Mouse (Mus musculus) midbrain, embryonic 16.5 days (tissue): ENCODE results near the gene Smim14. TPM values are rescaled to one million over a fixed set of nuclear protein-coding genes. Genes with fewer than 3 reads are reported as not detected.

Experiments
- ATAC-seq: fragments of 200-750 bp; cut with Nextera tagmentation; 2 replicates; pipeline ENCODE4 v1.8.0; 2017; ENCODE audit warnings: moderate TSS enrichment
- H3K27ac ChIP-seq: fragments of 300-500 bp; sonication (generic); 2 replicates; pipeline ENCODE4 v1.5.1; 2014; ENCODE audit warnings: mild to moderate bottlenecking, low read length, mixed read lengths
- H3K27me3 ChIP-seq: fragments of 300-500 bp; sonication (generic); 2 replicates; pipeline ENCODE4 v1.6.1; 2014; ENCODE audit warnings: low read depth, low read length, mixed read lengths; ENCODE audit not compliant: control insufficient read depth, insufficient read depth
- H3K36me3 ChIP-seq: fragments of 300-500 bp; sonication (generic); 2 replicates; pipeline ENCODE4 v1.6.1; 2014; ENCODE audit warnings: mild to moderate bottlenecking, low read length, moderate library complexity, mixed read lengths; ENCODE audit not compliant: control insufficient read depth, insufficient read depth
- H3K4me1 ChIP-seq: fragments of 300-500 bp; sonication (generic); 2 replicates; pipeline ENCODE4 v1.6.1; 2014; ENCODE audit warnings: mild to moderate bottlenecking, low read length, mixed read lengths; ENCODE audit not compliant: control insufficient read depth, insufficient read depth
- H3K4me2 ChIP-seq: fragments of 300-500 bp; sonication (generic); 2 replicates; pipeline ENCODE4 v1.6.1; 2014; ENCODE audit warnings: mild to moderate bottlenecking, low read length, mixed read lengths
- H3K4me3 ChIP-seq: fragments of 300-500 bp; sonication (generic); 2 replicates; pipeline ENCODE4 v1.5.1; 2014; ENCODE audit warnings: low read depth, mild to moderate bottlenecking, low read length, moderate library complexity, mixed read lengths
- H3K9ac ChIP-seq: fragments of 300-500 bp; sonication (generic); 2 replicates; pipeline ENCODE4 v1.6.1; 2014; ENCODE audit warnings: low read depth, low read length, mixed read lengths
- H3K9me3 ChIP-seq: fragments of 300-500 bp; sonication (generic); replicated peaks from 2 replicates; pipeline ENCODE4 v1.6.1; 2014; ENCODE audit warnings: mild to moderate bottlenecking, low read length, mixed read lengths; ENCODE audit not compliant: control insufficient read depth, poor library complexity, severe bottlenecking
- WGBS: fragments of 180-500 bp; shearing (Covaris S2); extraction: QIAGEN DNeasy Blood & Tissue Kit; methylation state at CpG from one replicate; pipeline ENCODE4 v1.1.7; 2014; 5-methylcytosine and 5-hydroxymethylcytosine counted together
- polyA plus RNA-seq: library from polyadenylated mRNA; unstranded; fragments of >200 nt; fragmentation: Nextera tagmentation; extraction: Ambion mirVana; gene quantifications from 2 replicates; pipeline ENCODE4 v1.2.1, GENCODE M21; 2015

The Smim14 gene
- polyA plus RNA-seq, 1 experiment from 2014 or later = 213 TPM

DNA sequence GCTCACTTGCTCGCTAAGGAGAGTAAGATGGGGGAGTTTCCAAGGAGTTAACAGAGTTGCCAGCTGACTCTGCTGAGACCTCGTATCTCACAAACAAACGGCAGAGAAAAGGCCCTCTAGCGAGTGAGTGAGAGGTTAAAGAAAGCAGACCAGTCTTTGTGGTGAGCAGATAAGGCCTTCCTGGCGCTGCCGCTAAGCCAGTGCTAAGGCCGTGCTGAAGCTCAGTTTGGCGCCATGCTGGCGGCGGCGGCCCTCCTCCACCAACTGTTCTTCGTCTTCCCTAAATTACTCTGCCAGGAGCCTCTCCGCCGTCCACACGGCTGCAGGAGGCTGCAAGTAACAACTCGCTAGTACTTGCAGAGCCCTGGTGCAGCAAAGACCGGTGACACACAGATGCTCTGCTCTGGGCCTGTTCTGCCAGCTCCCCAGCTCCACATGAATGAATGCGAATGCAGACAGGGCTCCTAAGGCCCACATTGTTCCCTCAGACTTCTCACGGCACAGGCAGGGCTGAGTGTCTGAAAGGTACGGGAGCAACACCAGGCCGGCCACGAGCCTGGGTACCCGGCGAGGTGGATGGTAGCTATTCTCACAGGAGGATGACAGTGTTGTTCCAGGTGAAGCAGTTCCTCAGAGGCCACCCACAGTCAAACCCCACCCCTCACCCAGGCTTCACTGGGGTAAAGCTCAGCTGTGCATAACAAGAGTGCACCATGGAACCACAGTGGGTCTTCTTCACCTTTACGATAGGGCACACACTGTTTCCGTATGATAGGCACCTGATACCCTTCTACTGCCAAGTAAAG lies 121.1 kb downstream of the Smim14 start:
- peaks cover 28% of the 10 kb centered on the region for H3K36me3 ChIP-seq
- ATAC-seq = no peak
- no peaks in the 10 kb centered on the region for H3K27me3 ChIP-seq
- no peaks in the 10 kb centered on the region for H3K4me1 ChIP-seq
- H3K4me2 ChIP-seq = no peak overlapping the region
- H3K4me3 ChIP-seq = no peak overlapping the region
- peak overlapping the region; percentile 33; the same call in 1 of the 2 replicates for H3K27ac ChIP-seq
- H3K9me3 ChIP-seq = no peaks in the 10 kb centered on the region
- 18% methylated on average over 26 of the region's 26 CpGs for WGBS
- H3K9ac ChIP-seq = peak overlapping the region; percentile 48

DNA sequence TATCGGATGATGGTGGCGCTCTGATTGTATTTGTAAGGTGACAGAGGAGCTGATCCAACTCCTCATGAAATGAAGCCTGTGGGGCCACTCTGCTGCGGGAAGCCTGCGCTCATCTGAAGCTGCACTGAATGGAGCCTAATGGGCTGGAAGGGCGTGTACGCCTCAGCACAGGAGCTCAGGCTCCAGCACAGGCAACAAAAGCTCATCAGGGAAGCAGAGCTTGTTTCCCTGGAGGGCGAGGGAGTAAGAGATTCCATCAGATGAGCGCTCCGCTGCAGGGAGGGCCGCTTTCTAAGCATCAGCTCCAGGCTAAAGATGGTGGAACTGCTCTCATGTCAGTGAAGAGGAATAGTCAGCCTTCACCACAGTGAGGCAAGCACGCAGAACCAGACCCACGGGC lies 129.0 kb downstream of the Smim14 start:
- no peaks in the 10 kb centered on the region for H3K9me3 ChIP-seq
- no peak for ATAC-seq
- H3K4me3 ChIP-seq = no peak overlapping the region
- no peak overlapping the region for H3K4me2 ChIP-seq
- no peak overlapping the region for H3K27ac ChIP-seq
- peaks cover 18% of the 10 kb centered on the region for H3K36me3 ChIP-seq
- no peaks in the 10 kb centered on the region for H3K27me3 ChIP-seq
- 21% methylated on average over 12 of the region's 12 CpGs for WGBS
- no peaks in the 10 kb centered on the region for H3K4me1 ChIP-seq
- H3K9ac ChIP-seq = no peak overlapping the region

DNA sequence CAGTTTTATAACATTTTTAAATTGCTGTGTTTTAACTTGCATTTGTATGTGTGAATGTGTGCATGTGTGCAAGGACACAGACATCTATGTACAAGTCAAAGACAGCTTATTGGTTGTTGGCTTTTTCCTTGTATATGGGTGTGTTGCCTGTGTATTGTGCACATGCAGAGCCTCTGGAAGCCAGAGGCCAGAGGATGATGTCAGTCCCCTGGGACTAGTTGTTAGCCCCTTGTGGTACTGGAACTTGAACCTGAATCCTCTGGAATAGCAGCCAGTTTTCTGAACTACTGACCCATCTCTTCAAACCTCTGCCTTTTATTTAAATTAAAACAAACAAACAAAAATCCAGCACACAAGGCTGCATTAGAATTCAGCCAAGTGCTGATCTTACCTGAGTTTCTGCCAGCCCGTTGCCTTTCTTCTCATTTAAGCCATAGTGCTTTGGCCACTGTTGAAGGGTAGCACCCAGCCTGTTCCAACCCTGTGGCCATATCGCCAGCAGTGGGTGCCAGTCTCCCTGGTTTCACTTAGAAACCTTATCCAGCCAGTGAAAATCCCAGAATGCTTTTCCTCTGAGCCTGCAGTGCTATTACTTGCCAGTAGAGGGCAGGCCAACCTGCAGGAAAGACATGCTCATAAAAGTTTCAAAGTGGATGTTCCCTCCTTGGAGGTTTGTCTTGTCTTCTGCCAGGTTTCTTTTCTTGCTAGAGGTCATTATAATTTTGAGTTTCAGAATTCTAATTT lies 135.6 kb downstream of the Smim14 start:
- no peak overlapping the region for H3K9ac ChIP-seq
- H3K4me2 ChIP-seq = no peak overlapping the region
- 24% methylated on average over 2 of the region's 2 CpGs for WGBS
- H3K36me3 ChIP-seq = peaks cover 21% of the 10 kb centered on the region
- no peak; the same call in 1 of the 2 replicates for ATAC-seq
- no peaks in the 10 kb centered on the region for H3K27me3 ChIP-seq
- no peak overlapping the region for H3K27ac ChIP-seq
- H3K9me3 ChIP-seq = no peaks in the 10 kb centered on the region
- H3K4me3 ChIP-seq = no peak overlapping the region
- no peaks in the 10 kb centered on the region for H3K4me1 ChIP-seq

Other genes starting within 250 kb of the Smim14 start
- 26.5 and 29.2 TPM in 2 replicates for gene Rfc1, start 201.5 kb downstream of the Smim14 start, polyA plus RNA-seq
- 0.09 and 0.15 TPM in 2 replicates for gene Klb, start 188.9 kb downstream of the Smim14 start, polyA plus RNA-seq
- 509 and 528 TPM in 2 replicates for gene Rpl9, start 145.7 kb downstream of the Smim14 start, polyA plus RNA-seq
- 65.1 and 65.9 TPM in 2 replicates for gene Lias, start 145.7 kb downstream of the Smim14 start, polyA plus RNA-seq
- 44.2 and 46.0 TPM in 2 replicates for gene Ugdh, start 101.2 kb downstream of the Smim14 start, polyA plus RNA-seq
- gene Gm43552, start 44.4 kb downstream of the Smim14 start, polyA plus RNA-seq = not detected in 2 replicates
- 186 and 206 TPM in 2 replicates for gene Ube2k, start within 50 bp of the Smim14 start, polyA plus RNA-seq
- gene Pds5a, start 161.1 kb upstream of the Smim14 start, polyA plus RNA-seq = 35.8 and 45.4 TPM in 2 replicates
- gene N4bp2, start 226.3 kb upstream of the Smim14 start, polyA plus RNA-seq = 14.2 and 19.0 TPM in 2 replicates